Mouse (Mus musculus): Measurements from ENCODE around the gene Slc38a2.

The Slc38a2 gene

DNA sequence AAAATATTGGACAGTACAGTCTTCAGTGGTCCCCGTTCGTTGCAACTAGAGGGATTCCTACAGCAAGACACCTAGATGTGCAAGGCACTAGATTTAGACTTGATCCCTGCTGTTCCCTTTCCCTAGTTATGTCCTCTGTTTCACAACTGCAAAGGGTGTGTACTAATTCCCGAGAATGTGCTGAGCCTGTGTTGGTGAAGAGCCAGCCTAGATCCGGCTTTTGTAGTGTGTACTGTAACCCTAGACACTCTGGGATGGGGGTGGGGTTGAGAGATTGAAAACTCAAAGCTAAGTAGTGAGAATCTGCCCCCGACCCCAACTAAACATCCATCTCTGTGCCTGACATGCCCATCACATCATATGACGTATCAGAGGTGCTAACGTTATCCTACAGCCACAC lies 18.9 kb upstream of the Slc38a2 start:
- DNase-seq (ENCODE audit: low read depth, low spot score), result no peak

DNA sequence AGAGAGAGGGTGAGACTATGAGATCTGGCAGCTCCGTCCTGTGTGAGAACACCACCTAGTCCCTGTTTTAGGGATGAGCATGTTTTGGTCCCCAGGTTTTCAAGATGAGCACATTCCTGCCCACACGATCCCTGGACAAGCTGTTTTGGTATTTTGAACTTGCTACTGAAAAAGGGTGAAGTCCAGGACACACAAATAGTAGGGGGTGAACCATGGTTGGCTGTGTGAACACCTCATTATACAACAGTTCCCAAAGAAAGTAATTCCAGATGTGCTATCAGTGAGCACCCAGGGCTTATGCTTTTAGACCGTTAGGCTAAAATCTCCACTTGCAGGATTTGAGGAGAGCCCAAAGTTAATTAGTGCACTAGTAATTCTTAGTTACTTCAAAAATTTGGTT lies 17.7 kb upstream of the Slc38a2 start:
- no peak for DNase-seq (ENCODE audit: low read depth, low spot score)

DNA sequence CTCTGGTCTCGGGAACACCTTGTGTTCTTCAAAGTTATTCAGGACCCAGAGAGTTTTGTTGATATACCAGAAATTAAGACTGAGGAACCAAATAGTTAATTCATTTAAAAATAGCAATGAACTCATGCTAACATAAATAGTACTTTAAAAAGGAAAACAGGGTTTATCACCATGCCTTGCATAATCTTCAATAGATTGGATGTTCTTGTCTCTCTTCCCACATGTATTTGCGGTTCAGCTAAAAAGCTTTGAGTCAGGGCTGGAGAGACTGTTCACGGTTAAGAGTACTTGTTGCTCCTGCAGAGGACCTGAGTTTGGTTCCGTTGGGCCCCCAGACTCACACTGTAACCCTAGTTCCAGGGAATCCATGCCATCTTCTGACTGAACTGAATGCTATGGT lies 16.8 kb upstream of the Slc38a2 start:
- no peak for DNase-seq (ENCODE audit: low read depth, low spot score)

DNA sequence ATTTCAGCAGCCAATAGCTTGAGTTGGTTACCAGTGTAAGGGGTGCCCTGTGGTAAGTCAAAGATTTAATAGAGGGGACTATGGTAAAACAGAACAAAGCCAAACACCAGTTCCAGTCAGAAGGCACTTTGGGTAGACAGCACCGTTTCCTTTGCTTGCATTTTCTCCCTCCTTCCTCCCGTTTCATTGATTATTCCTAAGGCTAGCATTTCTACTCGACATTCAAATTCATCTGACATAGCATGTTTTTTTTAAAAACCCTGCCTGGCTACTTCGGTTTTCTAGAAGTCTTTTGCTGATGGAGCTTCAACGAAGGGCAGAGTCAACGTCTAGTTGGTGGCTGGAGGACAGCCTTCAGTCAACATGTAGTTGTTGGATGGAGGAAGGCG lies 16.2 kb upstream of the Slc38a2 start:
- no peak for DNase-seq (ENCODE audit: low read depth, low spot score)

DNA sequence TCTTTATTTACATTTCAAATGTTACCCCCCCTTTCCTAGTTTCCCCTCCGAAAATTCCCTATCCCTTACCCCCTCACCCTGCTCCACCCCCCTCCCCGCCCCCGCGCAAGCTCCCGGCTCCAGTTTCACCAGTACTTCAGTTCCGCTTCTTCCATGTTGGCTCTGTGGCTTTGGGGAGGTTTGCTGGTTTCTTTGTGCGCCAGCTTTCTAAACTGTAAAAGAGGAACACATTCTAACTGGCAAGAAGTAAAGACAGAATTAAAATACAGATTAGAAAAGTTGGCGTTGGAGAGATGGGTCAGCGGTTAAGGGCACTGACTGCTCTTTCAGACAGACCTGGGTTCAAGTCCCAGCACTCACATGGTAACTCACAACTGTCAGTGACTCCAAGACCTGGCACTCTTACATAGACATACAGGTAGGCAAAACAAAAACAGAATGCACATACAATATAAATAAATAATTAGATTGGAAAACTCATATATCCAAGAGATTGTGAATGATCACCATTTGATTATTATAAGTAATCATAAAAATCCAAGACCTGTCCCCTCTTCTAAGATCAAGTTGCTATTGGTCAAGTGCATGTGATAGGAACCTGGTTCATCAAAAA lies 15.7 kb upstream of the Slc38a2 start:
- no peak for DNase-seq (ENCODE audit: low read depth, low spot score)

DNA sequence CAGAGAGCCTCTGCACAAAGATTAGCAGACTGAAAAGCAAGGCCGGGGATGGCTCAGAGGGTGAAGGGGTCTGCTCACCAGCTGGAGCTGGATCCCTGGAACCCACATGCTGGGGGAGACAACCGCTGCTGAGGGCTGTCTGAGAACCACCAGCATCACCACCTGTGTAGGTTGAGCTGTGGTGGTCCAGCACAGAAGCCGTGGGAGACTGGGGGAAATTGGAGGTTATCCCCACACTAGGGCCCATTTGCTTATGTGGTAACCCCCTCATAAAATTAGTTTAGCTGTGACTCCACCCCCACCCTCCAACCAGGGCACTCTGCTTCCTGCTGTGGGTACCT lies 15.1 kb upstream of the Slc38a2 start:
- DNase-seq (ENCODE audit: low read depth, low spot score), result no peak

DNA sequence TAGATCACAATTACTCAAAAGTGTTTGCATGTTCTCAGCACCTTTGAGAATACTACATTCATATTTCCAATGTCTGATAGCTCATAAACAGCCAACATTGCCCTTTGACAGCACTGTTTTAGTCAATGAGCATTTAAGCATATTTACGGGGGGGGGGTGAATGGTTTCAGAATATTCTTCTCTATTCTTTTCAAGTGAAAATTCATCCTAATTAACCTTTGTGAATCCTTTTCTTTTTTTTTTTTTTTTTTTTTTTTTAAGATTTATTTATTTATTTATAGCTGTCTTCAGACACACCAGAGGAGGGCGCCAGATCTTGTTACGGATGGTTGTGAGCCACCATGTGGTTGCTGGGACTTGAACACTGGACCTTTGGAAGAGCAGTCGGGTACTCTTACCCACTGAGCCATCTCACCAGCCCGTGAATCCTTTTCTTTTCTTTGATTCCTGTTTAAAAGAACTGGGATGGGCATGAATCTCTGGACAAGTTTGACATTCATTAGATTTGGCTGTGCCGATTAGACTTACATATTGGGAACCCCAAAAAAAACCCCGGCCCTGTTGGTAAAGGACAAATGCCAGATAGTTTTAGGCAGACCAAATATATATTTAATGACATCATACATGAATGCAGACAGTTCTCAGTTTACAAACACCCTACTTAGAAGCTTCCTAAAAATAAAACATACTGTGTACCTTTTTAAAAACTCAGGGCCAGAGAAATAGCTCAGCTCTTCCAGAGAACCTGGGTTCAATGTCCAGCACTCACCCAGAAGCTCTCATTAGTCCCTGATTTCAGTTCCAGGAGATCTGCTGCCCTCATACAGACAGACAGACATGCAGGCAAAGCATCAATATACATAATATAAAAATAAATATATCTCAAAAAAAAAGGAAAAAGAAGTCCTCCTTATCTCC lies 14.5 kb upstream of the Slc38a2 start:
- no peak for DNase-seq (ENCODE audit: low read depth, low spot score)

DNA sequence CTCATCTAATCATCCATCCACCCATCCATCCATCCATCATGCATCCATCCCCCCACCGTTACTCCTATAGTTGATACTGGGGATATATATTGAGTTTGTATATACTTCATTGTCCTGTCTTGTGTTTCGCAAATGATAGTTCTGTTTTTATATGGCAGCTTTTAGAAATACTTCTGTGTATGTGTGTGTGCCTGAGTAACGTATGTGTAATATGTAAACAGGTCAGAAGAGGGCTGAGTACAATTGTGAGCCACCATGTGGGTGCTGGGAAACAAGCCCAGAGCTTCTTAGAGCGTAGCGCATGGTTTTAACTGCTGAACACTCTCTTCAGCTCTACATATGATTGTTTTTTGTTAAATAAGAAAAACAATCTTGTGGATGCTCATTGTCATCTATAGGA lies 12.8 kb upstream of the Slc38a2 start:
- no peak for DNase-seq (ENCODE audit: low read depth, low spot score)

DNA sequence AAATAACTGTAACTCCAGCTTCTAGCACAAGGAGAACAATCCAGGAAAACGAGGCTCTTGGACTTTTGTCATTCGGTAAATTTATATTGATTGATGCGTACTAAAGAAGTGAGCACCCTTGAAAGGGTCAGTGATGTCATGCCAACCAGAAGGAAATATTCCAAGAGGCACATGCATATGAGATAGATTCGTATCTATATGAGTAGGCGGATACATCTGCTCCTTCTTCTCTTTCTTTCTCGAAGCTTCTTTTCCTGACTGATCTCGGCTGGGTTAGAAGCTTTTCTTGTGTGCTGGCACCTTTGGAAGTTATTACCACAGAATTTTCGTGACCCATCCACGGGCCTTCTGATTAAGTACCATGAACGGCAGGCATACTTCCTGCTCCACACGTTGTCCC lies 12.1 kb upstream of the Slc38a2 start:
- no peak for DNase-seq (ENCODE audit: low read depth, low spot score)

DNA sequence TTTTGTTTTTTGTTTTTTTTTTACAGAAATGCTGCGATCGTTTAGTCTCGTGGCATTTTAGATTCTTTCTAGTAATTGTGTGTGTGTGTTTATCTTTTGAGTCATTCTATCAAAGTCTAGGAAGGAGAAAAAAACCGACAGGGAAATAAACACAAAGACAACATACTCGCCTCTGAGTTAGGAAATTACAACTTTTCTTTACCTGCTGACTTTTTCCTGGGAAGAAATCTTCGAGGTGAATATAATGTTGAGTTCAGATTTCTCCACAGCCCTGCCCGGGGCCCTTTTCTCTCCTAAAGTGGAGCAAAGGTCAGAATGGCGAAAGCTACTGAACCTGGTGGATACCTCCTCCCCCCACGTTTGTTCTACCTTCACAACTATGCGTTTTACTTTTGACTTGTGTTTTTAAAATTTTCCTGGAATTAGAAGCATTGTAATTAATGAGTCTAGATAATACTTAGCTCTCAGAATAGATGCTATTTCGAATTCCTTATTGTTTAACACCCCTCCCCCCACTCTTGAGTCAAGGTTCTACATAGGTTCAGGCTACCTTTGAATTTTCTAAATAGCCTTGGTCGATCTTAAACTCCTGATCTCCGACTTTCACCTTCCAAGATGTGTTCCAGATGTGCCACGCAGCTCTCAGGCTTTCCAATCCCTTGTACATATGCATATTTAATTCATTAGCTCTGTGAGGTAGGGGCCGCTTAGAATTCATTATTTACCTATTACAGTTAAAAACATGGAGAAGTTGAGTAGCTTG lies 11.0 kb upstream of the Slc38a2 start:
- no peak for DNase-seq (ENCODE audit: low read depth, low spot score)

DNA sequence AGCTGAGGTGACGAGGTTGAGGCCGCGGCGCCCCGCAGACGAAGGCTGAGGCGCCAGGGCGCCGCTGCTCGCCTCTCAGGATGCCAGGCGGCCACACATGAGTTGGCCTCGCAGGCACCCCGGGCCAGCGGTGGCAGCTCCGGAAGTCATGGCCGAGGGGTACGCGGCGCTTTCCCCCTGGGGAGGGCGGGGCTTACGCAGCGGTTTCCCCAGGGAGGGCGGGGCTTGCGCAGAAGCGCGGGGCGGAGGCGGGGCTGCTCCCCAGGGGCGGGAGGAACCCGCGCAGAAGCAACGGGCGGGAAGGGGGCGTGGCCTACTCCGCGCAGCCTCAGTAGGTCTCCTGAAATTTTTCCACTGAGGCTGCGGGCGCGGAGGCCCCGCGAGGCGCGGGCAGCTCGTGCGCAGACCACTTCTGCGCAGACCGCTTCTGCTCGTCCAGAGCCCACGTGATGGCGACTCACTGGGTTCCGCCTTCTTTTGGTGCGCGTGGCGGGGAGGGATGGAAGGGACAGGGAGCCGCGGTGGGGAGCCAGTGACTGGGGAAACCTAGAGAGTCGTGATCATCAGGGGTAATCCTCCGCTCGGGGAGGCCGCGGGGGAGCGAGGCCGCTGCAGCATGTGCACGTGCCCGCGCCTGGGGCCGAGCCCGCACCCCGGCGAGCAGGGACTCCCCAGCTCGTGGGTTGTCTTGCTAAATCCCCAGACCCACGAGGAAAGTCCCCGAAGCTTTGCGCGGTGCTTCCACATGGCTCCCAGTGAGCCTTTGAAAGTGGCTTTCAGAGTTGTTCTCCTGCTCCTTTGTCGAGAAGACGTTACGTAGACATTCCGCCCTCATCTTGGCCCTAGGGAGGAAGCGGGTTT lies 10.2 kb upstream of the Slc38a2 start:
- peak; percentile 99 for DNase-seq (ENCODE audit: low read depth, low spot score)

DNA sequence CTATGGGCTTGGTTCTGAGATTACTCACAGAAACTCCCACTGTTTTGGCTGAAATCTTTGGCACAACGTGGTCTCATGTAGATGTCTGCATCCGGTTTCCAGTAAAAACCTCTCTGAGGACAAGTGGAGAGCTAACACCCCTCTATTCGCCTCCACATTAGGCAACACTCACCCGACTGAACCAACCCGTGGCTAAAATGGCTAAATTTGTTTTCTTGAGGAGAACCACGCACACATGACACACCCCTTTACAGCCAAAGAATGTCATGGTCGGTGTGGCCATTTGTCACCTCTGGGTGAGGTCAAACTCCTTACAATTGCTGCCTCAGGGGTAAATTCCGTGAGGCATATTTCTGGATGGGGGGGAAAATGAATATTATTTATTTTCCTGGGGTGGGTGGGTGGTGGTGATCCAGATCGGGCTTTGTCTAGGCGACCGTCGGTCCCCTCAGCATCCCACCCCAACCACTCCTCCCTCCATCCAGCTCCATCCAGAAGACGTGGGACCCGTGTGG lies 9.5 kb upstream of the Slc38a2 start:
- no peak for DNase-seq (ENCODE audit: low read depth, low spot score)

DNA sequence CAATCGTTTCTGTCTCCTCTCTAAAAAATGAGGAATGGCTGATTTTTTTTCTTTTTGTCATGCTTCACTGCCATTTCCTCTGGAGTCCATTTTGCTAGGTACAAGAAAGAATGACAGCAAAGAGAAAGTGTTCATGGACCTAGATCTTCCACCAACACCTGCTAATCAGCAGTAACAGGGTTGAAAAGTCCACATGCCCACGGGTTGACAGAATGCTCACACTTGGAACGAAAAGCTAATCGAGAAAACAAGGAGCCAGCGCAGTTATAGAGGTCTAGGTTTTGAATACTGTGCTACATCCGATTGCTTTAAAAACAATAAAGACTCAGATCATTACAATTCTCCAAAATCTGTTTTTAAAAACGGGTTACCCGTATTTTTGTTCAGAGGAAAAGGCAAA lies 8.9 kb upstream of the Slc38a2 start:
- no peak for DNase-seq (ENCODE audit: low read depth, low spot score)

DNA sequence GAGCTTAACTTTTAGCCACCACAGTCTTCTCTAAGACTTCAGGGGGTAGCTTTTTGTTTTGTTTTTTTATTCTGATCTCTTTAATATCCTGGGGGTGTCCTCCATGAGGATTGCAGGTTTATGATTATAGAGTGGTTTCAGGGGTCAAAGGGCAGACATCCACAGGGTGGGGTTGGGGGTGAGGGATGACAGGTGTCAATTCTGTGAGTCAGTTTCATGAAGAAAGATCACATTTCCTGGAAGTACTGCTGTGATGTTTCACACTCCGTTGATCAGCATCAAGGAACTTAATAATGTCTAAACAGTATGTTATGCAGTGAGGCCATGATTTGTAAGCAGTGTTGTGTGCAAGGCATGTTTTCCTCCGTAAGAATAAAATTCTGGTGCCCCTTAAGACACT lies 8.4 kb upstream of the Slc38a2 start:
- DNase-seq (ENCODE audit: low read depth, low spot score), result no peak

DNA sequence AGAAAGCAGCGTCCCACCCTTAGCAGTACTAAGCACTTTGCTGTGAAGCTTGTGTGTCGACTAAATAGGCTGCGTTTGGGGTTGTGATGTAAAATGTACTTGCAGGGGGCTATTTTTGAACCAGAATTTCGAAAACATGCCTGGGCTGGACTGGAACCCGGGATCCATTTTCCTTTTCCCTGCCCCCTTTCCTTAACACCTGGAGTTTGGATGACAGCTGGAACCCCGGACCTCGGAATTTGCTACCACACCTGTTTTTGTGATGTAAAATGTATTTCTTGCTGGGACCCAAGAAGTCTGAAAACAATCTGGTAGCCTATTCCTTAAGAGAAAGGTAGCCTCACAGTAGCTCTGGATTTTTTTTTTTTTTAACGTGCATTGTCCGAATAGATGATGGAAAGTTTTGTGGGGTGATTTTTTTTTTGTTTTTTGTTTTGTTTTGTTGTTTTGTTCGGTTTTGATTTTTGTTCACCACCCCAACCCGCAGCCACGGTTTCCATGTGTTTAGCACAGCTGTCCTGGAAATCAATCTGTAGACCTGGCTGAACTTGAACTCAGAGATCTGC lies 3.0 kb upstream of the Slc38a2 start:
- DNase-seq (ENCODE audit: low read depth, low spot score), result no peak

DNA sequence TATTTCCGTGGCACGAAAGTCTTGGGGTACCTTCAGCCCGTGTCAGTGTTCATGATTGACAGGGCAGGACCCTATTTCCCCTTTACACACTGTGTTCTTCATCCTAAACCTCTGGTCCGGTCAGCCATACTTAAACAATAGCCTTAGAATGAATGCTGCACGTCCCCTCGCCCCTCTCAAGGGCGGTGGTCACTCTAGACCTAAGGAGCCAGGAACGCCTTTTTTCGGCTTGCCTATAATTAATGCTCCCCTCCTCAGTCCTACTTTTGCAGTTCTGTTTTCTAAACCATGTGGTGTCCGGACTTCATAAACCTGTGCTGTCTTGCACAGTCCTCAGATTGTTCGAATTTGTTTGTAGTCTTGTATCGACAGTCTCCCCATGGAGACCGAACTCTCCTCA lies 1.2 kb upstream of the Slc38a2 start:
- no peak for DNase-seq (ENCODE audit: low read depth, low spot score)

DNA sequence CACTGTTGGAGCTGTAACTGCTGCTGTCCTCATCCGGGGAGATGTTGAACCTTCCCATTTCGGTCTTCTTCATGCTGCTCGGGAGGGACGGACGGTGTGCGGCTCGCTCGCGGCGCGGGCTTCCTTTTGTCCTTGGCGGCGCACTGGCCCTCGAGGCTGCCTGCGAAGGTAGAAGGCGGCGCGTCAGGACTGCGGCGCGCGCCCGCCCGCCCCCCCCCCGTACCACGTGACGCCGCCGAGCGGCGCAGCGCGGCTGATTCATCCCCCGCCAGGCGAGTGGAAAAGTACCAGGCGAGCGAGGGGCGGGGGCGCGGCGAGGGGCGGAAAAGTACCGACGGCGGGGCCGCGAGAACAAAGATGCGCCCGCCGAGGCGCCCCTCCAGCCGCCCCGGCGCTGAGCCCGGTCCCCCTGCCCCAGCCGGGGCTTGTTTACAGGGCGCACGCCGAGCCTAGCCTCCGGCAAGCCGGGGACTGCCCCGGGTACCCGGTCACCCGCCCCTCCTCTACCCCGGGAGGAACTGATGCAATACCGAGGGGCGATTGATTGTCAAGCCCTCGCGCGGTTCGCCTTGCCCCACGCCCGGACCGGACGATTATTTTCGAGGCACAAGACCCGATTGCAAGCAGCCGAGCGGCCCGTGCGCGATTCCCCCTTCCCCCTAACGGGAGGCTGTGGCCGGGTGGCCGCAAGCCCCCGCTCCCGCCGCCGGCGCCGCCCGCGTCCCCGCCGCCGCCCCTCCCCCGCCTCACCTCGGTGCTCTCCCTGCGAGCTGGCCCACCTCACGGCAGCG lies 677 bp downstream of the Slc38a2 start:
- DNase-seq (ENCODE audit: low read depth, low spot score), result peak; percentile 88

DNA sequence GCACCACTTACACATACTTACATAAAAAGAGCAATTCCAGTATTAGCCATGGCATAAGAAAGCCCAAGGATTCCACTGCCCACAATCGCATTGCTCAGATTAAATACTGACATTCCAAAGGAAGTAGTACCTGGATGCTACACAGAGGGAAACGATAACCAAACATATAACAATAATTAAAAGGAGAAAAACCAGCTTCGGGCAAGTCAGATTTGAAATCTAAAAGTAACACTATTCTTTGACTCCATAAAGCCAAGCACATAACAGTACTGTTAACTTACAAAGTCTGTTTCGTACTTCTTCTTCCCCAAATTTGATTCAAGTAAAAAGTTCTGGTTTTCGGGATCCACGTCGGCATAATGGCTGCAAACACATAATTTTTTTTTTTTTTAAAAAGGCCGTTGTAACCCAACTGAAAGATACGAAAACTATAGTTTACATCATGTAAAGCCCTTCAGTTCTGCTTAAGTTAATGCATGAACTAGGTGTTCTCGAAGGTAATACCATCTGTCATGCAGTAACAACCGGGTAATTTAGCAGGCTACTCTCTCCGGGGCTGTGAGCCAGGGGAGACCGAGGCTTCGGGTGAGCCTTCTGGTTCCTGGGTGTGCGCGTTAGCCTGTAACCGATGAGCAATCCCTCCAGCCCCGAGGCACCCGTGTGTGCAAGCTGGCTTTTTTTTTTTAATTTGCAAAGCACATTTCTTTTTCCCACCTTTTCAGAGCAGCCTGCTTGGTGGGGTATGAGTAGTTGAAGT lies 1.5 kb downstream of the Slc38a2 start:
- no peak for DNase-seq (ENCODE audit: low read depth, low spot score)

DNA sequence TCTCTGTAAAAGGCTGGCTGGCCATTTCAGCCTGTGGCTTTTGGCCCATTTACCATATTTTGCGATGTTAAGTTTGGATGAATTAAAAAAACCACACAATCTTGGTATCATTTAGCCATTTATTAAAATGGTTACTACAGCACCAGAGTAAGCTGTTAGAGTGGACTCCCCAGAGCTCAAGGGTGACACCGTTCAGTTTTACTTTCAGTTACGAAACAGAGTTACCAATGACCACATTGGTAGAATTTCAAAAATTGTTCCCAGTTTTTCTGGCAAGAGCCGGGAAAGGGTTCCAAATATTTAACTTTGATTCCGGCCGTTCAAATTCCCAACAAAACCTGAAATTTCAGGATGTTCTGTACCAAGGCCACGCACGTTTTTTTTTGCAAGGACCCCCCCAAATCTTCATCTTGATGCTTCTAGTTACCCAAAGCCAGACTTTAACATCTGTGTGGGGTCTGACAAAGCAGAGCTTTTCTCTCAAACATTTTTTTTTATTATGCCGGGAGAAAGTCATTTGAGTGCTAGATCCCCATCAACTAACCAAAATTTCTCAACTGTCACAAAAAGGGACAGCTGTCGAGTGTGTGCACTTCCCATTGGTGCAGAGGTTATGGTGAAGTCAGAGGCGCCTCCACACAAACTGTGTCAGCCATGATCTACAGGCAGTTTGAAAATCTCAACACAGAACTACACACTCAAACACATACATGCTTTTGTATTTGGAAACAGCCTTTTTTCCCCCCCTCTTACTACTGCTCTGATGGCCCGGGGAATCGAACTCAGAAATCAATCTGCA lies 2.8 kb downstream of the Slc38a2 start:
- no peak for DNase-seq (ENCODE audit: low read depth, low spot score)

All from forelimb bud, embryonic 11.5 days (tissue).